Mouse (Mus musculus) lung, postnatal 4 days (tissue): Measurements from ENCODE around the gene Tlr4.

Source experiments
- DNase-seq, 2 experiments: peaks; one replicate each; pipeline ENCODE4 v3.0.0; 2021

Gene Tlr4

GRCm38 (mm10) chr4:66827463-66828162 is at the start of gene Tlr4:
TSS of gene Tlr4 (plus strand) at chr4:66827584.
- peak; percentile 78 to 80 for DNase-seq

GRCm38 (mm10) chr4:66794283-66794682 is 33.1 kb upstream of the Tlr4 start:
- no peak for DNase-seq

GRCm38 (mm10) chr4:66796683-66797082 is 30.7 kb upstream of the Tlr4 start:
- no peak for DNase-seq

DNA sequence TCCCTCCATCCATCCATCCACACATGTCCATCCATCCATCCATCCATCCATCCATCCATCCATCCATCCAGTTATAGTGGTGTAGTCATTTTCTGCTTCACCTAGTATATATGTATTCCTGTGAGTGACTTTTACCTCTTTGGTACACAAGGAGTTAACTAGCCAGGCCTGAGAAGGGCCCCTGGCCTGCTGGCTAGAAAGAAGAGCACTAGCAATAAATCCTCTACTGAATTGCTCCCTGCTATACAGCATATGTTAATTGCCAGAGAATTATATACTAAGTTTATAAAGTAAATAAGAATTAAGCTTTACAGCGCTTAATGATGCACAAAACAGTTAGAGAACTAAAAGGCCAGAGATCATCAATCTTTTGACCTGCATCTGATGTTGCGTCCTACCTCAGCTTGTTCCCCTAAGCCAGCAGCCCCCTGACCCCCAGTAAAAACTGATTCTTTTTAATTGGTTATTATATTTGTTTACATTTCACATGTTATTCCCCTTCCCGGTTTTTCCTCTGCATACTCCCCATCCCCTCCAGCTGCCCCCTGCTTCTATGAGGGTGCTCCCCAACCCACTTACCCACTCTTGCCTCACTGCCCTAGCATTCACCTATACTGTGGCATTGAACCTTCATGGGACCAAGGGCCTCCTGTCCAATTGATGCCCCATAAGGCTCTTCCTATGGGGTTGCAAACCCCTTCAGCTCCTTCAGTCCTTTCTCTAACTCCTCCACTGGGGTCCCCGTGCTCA is 22.7 kb upstream of the Tlr4 start:
- DNase-seq: no peak

DNA sequence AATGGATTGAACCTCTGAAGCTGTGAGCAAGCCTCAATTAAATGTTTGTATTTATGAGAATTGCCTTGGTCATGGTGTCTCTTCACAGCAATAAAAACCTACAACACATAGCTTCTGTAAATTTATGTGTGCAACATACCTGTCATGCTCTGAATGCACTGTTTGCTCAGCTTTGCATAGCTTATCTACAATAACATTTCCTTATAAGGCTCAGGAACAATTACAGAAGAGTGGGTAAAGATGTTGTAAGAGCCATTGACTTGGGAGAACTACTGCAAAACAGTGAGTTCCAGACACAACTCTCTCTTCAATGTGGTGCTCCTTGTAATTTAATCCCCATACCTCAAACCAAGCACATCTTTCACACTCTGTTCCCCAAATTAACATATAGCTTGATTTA is 21.6 kb upstream of the Tlr4 start:
- no peak for DNase-seq

DNA sequence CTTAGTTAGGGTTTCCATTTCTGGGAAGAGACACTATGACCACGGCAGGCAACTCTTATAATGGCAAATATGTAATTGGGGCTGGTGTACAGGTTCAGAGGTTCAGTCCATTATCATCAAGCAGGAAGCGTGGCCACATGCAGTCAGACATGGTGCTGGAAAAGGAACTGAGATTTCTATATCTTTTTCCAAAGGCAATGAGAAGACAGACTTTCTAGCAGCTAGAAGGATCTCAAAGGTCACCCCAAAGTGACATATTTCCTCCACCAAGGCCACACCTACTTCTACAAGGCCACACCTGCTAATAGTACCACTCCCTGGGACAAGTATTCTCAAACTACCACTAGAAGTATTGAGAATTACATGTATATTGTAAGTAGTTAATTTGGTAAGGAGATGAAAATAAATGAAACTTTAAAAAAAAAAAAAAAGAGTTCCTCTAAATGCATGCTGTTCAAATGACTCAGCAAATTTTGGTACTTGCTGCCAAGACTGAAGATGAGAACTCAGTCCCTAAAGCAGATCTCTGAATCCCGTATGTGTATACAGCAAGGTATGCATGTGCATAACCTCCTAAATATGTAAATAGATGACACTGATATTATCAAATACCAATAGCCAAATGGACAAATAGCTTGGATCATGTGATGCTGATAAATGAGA is 10.9 kb upstream of the Tlr4 start:
- no peak for DNase-seq

DNA sequence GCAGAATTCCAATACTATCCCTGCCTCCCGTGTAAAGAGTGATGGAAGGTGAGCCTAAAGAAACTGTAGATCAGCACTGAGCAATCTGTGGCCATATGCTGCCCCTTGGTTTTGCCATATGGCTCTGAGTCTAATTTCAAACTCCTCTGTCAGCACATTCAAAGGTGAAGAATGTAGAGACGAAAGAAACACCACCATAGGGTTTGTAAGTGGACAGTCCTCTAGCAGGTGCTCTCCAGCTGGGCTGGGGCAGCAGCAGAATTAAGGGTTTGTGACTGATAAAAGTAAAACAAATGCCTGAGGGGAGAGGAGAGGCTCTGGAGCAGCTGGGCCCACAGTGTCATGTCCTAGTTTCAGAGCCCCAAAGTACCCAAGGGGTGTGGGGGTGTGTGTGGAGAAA is 6.2 kb upstream of the Tlr4 start:
- no peak for DNase-seq

GRCm38 (mm10) chr4:66821764-66822163 is 5.6 kb upstream of the Tlr4 start:
- DNase-seq: no peak

GRCm38 (mm10) chr4:66828163-66828668 is 832 bp downstream of the Tlr4 start:
- no peak for DNase-seq

- no peak for DNase-seq
Observed at GRCm38 (mm10) chr4:66828686-66829085, 1.3 kb downstream of the Tlr4 start.

GRCm38 (mm10) chr4:66838071-66838470 is 10.7 kb downstream of the Tlr4 start:
- no peak for DNase-seq

DNA sequence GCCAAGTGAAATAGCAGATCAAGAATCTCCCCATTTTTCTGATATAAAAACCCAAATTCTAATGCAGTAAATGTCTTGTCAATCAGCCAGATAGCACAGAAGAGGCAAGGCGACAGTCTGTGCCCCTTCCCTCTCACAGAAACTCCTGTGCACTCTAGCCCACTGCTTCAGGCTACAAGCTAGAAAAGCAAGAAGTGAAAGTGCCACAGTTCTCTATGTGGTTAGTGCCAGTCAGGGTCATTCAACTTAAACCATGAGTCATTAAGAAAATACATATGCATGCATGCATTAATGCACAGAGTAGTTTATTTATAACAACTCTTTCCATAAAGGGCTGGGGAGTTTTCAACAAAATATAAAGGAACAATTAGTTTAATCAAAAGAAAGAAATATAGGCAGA is 15.9 kb downstream of the Tlr4 start:
- no peak for DNase-seq

DNA sequence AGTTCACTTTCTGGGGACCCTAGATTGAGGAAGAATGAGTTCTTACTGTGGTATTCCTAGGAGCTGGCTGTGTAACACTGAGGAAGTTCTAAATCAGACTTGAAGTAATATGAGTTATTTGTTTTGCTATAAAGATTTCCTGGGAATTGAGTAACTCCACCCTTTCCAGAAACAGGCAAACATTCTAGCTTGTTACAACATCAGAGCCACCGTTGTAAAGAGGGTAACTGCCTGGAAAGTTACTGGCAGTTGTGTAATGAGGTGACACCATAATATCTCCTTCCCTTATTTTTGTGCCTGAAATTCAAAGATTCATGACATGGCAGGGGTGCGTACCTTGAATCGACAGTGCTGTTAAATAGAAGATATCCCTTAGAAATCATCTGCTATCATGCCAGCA is 24.6 kb downstream of the Tlr4 start:
- DNase-seq: peak in 1 of 2 experiments; percentile 24

DNA sequence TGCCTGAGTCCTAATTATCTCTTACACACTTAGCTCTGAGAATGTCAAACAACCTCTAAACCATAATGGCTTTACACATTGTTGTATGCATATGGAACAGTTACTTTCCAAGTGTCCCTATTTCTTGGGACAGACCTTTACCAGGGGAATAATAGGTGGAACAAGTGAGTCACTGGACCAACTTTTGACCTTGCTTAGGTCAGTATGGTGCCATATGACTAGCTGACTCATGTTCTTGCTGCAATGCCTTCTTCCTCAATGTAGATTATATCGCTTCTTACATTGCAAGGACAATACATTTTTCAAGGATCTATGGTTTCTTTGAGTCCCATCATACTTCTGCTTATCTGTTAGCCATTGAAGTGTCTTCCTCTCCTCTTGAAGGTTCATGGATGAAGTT is 29.6 kb downstream of the Tlr4 start:
- DNase-seq: no peak

GRCm38 (mm10) chr4:66869919-66870318 is 42.5 kb downstream of the Tlr4 start:
- no peak for DNase-seq

- no peak for DNase-seq
Observed at GRCm38 (mm10) chr4:66872026-66872425, 44.6 kb downstream of the Tlr4 start.

GRCm38 (mm10) chr4:66873342-66873741 is 46.0 kb downstream of the Tlr4 start:
- DNase-seq: no peak

DNA sequence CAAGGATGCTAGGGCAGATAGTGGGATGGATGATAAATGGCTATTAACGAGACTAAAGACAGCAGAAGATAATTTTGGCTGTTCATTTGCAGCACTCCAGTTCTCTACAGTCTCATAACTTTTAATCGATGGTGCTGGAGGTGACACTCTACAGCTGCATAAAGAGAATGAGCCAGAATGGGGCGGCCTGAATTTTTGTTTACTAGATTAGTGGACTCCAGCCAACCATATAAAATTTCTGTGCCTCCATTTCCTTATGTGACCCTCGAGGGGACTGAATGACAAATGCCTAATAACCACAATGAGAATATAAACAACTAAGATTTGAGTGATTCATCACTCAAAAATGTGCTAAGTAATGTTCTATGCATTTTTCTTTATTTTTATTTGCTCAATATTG is 48.4 kb downstream of the Tlr4 start:
- no peak for DNase-seq

- DNase-seq: no peak
Observed at GRCm38 (mm10) chr4:66877609-66878008, 50.2 kb downstream of the Tlr4 start.

GRCm38 (mm10) chr4:66881496-66881895 is 54.1 kb downstream of the Tlr4 start:
- no peak for DNase-seq

- DNase-seq: no peak
Observed at GRCm38 (mm10) chr4:66883264-66883663, 55.9 kb downstream of the Tlr4 start.

GRCm38 (mm10) chr4:66894547-66894946 is 67.2 kb downstream of the Tlr4 start:
- no peak for DNase-seq

DNA sequence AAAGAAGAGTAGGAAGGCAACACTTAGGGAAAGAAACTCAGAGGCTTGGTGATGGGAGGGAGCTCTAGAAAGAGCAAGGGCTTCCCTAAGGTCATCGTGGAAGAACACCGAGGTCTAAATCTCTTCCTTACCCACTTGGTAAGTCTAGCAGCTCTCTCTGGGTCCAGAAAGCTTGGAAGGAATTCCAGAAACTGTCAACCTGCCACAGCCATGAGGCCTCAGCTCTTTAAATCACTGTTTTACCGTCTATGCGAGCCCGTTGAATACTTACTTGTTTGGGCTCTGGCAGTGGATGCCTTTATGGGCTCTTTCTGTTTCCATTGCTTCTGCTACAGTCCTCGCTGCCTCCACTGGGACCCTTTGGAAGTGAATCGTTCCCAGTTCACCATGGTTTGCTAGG is 67.6 kb downstream of the Tlr4 start:
- no peak for DNase-seq

- no peak for DNase-seq
Observed at GRCm38 (mm10) chr4:66900126-66900525, 72.7 kb downstream of the Tlr4 start.
